Mouse (Mus musculus) hindlimb bud, embryonic 11.5 days (tissue): Measurements from ENCODE around the gene Ss18l1.

Source experiments
- DNase-seq: peaks from one replicate; pipeline ENCODE4 v3.0.0-alpha.2; 2012; ENCODE audit warnings: low read depth, low spot score; ENCODE audit errors: extremely low spot score

Ss18l1 gene

DNA sequence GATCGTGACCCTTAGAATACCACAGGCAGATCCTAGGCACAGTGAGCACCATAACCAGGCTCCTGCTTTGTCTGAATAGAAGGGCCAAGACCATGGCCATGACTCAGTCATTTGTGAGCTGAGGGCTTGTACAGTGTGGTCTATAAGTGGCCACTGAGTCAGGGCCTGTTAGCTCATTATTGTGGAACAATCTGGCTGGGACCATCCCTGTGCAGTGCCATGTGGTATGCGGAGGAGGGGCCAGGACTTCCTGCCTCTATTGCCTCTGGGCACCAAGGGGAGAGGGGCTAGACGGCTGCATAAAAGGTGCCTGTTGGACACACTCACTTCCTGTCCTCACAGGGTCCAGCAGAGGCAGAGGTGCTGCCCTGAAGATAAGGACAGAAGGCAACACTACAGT lies 8.4 kb upstream of the Ss18l1 start:
- DNase-seq = no peak

DNA sequence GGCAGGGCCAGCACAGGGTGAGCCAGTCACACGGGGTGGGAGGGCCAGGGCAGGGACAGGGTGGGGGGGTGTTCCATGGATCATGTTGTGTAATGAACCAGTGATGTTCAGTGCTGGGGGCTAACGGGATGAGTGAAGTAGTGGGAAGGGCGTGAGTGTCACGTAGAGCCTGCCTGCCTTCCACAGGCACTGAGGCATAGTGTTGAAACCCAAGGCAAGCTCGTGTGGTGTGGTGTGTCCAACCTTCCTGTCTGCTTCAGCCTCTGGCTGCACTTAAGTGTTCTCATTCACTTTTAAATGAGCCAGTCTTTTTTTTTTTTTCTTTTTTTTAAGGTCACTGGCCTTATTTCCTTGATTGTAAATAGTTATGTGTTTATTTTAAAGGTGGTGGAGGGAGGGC lies 7.6 kb upstream of the Ss18l1 start:
- no peak for DNase-seq

DNA sequence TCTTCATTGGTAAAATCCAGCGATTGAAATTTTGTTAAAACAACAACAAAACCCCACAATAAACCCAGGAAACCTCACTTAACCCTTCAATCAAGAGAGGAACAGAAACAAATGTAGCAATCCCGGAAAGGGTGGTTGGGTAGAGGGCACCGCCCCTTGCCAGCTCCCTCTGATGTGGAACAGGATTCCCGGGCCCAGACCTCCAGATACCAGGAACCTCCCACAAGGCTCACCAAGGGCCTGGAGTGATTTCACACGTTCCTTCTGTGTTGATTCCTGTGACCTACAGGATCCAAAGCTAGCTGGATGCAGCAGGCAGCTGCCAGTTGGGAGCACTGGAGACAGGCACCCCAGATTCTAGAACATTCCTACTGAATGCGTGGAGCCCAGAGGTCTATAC lies 1.9 kb upstream of the Ss18l1 start:
- no peak for DNase-seq

DNA sequence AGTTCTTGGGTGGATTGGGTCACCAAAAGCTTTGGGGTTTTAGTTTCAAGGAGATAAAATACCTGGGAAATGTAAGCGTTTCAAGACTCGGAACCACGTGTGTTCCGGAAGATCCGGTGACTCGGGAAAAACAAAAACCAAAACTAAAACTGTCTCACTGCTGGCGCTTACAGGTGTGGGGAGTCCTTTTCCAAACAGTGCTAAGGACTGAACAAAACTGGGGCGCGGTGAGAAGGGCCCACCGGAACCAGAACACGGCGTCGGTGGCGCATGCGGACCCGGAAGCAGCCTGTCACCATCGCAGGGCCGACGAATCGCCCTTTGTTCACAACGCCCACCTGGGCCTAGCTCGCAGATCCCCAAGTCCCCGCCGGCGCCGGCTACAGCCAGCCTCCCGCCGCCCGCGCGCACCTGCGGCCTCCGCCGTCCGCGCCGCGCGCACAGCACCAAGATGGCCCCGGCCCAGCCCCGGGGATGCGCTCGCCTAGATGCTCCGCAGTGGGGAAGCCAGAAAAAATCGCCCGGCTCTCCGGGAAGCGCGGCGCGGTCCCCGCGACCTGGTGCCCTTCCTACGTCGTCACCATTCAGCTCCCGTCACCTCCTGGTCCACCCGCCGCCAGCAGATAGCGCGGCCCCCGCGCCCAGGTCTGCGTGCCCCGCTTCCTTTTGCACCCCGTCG lies 593 bp upstream of the Ss18l1 start:
- no peak for DNase-seq

DNA sequence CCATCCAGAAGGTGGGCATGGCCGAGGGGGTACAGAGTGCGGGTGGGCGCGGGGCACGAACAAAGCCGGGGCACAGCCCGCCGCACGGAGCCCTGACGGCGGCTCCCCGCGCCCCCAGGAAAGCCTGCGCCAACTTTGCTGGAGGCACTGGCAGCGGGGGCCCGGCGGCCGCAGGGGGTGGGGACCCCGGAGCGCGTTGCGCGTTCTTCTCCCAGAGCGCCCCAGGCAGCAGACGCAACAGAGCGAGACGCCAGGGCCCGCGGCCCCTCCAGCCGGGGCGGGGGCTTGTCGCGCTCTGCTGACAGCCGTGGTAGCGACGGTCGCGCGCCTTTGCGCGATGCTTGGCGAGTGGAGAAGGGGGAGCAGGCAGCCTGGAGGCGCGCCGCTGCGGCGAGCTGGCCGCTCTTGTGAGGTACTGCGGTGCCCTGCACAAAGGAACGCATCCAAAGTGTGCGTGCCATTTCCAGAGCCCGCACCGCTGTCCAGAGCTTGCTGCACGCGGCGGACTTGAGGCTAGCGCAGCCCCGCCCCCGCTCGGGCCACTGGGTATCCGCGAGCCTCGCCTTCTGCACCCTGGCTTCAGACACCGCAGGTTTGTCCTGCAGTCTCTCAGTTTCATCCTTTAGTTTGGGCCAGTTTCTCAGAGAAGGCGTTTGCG lies 678 bp downstream of the Ss18l1 start:
- DNase-seq = no peak

DNA sequence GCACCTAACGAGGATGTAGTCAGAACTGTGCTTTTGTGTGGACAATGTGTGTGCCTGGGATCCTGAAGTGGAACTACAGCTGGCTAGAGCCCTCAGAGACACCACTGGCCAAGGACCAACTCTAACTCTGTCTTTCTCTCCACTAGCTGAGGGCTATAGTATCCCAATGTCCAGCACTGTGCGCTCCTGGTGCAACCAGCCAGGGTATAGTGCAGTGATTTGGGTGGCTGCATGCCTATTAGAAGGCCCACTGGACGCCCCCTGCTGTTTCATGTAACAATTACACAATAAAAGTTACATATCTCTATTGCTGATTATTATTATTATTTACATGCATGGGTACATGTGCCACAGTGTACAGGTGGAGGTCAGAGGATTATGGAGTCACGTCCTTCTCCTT lies 3.0 kb downstream of the Ss18l1 start:
- DNase-seq = no peak

DNA sequence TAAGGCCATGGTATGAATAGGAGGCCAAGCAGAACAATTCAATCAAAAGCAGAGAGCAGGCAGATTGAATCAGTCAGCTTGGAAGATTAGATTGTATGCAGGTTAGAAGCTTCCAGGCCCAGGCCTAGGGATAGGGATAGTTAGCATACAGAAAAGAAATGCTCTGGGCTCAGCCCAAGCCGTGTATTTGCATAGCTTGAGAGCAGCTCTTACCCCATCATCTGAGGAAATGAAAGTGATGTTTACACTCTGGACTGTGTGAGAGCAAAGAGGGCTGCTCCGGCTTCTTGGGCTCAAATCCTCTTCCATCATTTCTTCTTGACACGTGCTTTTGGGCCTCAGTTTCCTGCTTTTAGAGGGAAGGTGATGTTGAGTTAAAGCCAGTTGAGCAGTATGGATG lies 5.3 kb downstream of the Ss18l1 start:
- DNase-seq = no peak

DNA sequence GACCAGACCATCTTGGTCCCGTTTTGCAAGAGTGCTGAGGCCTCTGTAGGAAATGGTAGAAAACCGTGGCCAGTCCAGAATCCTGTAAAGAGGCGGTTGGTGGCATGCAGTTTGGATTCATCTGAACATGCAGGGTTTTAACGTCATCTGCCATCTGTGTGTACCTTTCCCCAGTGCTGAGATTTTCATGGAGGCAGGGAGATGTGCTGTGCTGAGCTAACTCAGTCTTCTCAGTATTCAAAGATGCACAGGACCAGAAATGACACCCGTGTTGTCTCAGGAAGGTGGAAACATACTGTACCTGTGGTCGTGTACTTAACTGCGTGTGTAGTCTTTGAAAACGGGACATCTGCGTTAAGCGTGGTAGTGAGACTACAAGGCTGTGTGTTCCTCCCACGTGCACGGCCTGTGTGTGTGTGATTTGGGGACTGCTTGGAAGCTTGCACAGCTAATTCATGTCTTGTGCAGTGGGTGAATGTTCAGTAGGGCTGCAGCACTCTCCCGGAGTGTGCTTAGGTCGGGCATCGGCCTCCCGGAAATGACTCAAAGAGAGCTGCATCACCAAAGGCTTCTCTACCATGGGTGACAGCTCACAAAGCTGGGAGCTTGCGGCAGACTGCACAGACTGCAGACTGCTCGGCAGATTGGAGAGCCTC lies 5.8 kb downstream of the Ss18l1 start:
- DNase-seq = no peak

DNA sequence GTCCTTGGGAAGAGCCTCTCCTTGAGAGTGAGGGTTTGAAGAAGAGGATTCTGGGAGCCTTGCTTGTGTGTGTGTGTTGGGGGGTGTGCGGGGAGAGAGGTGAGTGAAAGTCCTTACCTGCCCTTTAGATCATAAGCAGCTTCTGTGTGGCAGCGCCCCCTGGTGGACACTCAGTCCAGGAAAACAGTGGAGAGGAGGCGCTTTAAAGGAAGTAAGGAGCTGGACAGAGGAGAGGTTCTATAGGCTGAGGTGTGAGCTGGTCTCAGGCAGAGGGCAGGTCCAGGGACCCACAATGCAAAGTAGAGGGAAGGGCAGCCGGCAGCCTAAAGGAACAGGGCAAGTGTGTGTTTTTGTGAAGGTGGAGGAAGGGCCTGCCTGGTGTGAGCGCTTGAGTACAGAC lies 8.7 kb downstream of the Ss18l1 start:
- DNase-seq = no peak

DNA sequence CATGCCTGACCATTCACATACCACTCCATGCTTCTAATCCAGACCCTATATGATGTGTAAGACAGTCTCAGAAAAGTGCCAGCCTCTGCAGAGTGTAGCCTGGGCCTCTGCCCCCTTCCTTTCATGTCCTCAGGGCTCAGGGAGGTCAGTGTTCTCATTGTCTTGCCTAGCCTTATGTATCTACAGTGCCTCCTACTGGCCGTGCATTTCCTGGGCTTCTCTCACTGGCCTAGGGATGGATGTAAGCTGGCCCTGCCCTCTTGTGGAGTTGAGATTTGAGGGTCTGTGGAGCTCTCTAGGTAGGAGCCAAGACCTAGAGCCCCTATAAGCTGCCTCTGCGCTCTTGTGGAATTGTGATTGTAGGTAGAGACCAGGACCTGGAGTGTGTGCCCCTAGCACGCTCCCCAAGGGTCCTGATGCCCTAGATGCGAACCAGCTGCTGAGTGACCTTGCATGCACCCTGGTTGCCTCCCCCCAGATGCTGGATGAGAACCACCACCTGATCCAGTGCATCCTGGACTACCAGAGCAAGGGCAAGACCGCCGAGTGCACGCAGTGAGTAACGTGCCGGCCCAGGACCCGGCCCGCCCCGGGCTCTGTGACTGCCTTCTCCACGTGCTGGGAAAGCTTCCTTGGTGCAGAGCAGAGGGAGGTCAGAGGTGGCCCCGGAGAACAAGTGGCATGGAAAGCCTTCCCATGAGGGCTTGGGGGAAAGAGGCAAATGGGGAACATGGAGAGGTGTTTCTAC lies 9.9 kb downstream of the Ss18l1 start:
- no peak for DNase-seq

DNA sequence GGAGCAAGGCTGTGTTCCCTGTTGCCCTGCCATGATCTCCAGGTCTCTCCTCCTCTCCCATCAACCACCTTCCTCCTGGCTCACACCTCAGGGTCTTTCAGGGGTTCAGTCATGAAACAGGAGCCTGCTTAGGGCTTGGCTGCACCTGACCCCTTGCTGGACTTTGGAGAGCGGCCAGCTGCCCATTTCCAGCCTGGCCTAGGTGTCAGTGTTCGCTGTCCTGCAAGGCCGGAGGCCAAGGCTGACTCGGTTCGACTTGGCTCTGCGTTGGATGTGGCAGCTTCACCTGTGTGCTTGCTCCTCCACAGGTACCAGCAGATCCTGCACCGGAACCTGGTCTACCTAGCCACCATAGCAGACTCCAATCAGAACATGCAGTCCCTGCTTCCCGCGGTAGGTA lies 10.7 kb downstream of the Ss18l1 start:
- DNase-seq = no peak

DNA sequence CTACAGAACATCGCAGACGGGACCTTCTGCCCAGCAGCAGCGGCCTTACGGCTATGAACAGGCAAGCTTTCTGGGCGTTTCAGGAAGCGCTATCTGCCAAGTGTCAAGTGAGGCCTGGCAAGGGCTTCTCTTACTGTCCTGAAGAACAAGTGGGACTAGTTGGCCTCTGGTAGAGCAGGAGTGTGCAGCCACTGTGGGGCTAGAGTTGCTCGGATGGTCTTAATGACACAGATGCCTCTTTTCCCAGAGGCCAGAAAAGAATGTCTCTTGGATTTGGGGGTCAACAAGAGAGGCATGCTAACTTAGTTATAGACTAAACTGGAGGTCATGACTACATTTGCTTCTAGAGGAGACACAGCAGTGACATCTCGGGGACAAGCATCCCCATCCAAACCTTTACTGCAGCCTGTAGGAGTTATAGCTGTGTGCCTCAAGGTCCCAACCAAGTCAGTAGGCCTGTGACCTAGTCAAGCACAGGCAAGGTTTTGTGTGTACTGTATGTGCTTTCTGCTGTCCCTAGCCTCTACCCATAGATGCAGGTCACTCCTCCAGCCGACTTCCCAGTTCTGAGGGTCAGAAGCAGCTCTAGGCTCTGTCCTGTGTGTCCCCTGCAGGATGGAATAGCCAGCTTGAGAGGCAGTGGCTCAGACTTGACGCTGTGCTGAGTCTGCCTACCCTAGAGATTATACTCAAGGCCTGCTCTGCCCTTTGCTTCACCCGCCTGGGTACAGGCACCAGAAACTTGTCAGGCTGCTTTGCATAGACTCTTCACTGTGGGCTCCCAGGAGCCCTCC lies 21.2 kb downstream of the Ss18l1 start:
- no peak for DNase-seq

DNA sequence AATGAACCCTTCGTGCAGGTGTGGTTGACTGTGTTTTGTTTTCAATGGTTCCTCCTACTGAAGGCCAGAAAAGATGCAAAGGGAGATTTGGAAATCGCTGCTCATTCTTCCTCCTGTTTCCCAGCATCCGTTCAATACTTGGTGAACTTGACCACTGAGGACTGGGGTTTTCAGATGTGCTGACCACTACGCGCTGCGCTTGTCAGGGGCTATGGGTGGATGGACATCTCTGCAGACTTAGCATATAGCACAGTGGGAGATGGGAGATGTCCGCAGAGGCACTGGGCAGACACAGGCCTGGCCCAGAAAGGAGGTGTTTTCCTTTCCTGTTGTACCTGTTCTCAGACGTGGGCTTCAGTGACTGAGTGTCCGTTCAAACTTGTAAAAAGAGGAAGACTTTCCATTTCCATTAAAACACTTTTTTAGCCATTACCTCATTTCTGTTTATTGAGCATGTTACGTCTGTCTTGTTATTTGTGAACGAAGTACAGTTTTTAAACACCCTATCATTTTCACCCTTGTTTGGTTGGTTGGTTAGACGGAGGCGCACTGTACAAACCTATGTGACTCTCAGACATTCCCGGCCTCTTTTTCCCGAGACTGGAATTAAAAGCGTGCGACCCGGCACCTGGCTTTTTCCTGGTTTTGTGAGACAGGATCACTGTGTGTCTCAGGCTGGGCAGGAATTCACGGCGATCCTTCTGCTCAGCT lies 27.6 kb downstream of the Ss18l1 start:
- DNase-seq = no peak

DNA sequence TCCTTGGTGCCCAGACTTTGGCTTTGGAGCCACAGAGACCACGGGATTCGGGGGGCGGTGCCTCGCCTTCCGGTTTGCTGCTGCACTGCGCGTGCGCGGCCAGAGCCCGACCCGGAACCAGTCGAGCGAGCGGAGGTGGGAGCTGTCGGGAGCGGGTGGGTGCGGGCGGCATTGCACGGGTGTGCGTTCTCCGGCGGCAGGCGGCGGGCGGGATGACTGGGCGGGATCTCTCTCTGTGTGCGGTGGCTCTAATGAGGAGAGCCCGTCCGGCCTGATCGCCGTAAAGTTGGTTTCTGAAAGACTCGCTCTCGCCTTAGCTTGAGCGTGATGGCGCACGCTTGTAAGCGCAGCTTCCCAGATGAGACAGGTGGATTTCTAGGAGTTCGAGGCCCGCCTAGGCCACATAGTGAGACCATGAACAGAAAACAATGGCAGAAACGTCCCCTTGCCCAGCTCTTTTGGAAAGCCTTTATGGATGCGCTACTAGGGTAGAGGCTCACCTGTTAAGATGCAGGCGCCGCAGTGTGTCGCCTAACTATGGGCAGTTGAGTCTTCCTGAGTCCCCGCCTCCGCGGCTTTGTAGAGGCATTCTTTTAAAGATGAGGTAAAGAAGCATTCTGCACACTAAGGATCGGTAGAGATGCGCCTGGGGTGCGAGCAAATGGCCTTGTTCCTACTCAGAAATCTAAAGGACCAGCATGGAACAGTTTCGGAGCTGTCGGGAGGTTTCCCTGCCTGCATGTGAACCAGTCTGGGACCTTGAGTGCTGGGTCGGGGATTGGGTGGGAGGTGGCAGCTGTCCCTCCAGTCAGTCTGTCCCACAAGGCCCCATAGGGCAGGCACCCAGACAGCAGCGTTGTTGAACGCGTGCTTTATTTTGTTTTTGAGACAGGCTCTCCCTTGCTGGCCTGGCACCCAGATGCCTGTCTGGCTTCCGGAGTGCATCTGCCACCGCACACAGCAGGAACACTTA lies 28.5 kb downstream of the Ss18l1 start, which contains the start of gene Mtg2:
Mtg2 (plus strand) TSS at position 108 of the 973 bp plus-strand sequence.
- peak; percentile 54 for DNase-seq

DNA sequence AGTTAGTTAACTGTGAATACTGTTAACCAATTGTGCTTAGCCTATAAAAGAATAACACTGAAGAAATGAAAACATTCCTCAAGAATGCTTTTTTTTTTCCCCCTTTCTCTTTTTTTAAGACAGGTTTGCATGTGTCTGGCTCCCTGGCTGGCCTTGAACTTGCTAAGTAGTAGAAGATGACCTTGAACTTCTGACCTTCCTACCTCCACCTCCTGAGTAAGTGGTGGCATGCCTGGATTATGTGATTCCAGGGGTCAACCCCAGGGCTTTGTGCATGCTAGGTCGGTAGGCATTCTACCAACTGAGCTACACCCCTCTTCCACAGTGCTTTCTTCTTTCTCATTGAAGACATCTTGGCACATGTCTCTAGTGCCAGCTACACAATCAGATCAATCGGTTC lies 29.4 kb downstream of the Ss18l1 start:
- DNase-seq = no peak

DNA sequence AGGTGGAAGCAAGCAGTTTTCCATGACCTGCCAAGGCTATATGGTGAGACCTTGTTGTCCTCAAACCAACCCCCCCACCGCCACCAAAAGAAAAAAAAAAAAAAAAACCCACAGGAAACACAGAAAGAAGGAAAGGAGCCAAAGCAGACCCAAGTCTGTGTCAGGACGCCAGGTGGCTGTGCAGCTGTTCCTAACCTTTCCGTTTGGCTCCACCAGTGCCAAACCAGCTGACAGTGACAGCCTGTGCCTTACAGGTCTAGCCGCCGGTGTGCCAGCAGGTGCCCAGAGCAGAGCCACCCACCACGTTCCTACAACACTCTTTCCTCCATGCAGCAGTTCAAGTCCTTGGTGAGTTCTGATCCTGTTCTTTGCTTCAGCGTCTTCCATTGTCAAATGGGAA lies 30.6 kb downstream of the Ss18l1 start:
- no peak for DNase-seq

DNA sequence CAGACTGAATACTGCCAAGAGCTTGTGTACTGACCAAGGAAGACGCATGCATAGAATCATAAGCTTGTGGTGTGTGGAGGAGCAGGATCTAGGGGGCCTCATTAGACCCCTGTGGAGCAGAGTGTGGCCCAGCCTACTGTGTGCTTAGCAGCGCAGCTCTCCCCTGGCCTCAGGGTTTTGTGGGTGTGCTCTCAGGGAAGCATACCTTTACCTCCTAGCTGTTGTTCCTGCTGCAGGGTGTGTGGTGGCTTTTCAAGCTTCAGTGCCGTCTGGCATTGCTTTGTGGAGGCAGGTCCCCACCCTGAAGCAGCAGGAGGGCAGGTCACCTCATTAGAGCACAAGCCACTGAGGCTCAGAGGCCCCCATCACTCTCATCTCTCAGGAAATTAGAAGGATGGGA lies 35.3 kb downstream of the Ss18l1 start:
- DNase-seq = no peak

DNA sequence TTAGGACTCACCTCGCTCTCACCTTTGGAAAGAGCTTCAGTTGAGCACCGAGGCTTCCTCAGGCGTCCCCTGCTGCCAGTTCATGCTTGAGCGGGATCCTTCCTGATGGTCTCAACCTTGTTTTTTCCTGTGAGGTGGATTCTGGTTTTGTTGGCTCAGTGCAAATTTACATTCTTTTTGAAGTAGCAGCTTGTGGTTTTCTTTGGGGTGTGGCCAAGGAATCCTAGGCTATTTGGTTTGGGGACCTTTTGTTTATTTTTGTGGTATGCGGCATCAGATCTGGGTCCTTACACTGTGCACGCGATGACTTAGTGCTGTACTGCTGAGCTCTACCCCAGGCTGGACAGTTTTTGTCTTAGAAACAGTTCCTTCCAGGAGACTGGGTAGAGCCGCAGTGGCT lies 38.4 kb downstream of the Ss18l1 start:
- no peak for DNase-seq

DNA sequence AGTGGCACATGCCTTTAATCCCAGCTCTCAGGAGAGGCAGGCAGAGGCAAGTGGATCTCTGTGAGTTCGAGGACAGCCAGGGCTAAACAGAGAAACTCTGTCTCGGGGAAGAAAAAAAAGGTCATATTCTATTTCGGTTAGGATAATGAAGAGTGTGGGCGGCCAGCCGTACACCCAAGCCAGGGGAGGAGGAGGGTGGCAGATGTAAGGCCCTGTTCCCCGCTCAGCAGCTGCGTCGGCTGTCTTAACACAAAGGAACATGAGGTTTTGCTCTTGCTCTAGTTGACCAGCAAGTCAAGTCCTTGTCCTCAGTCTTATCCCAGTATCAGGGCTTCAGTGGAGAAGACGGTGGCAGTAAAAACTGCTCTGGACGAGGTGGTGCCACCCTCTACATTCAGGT lies 40.8 kb downstream of the Ss18l1 start:
- DNase-seq = no peak
